Mouse (Mus musculus): Measurements from ENCODE around the gene Tbx15.

- TF ChIP-seq GATA1 (IDR thresholded peaks at IDR 0.05; ENCODE audit: borderline replicate concordance, low read length) (no peak), FLI1 (IDR thresholded peaks at IDR 0.05; ENCODE audit: low read length) (no peak)
Measured at GRCm38 (mm10) chr3:99248831-99249550, 8.8 kb downstream of the Tbx15 start.

Data from megakaryocyte, embryonic 14.5 days (primary cell).